Mouse (Mus musculus) midbrain, embryonic 16.5 days (tissue): ENCODE measurements around the gene Smarca4. TPM values are rescaled to one million over a fixed set of nuclear protein-coding genes. Genes with fewer than 3 reads are reported as not detected.

Source experiments
- ATAC-seq: fragments of 200-750 bp; cut with Nextera tagmentation; 2 replicates; pipeline ENCODE4 v1.8.0; 2017; ENCODE audit warnings: moderate TSS enrichment
- H3K27ac ChIP-seq: fragments of 300-500 bp; sonication (generic); 2 replicates; pipeline ENCODE4 v1.5.1; 2014; ENCODE audit warnings: mild to moderate bottlenecking, low read length, mixed read lengths
- H3K27me3 ChIP-seq: fragments of 300-500 bp; sonication (generic); 2 replicates; pipeline ENCODE4 v1.6.1; 2014; ENCODE audit warnings: low read depth, low read length, mixed read lengths; ENCODE audit not compliant: control insufficient read depth, insufficient read depth
- H3K36me3 ChIP-seq: fragments of 300-500 bp; sonication (generic); 2 replicates; pipeline ENCODE4 v1.6.1; 2014; ENCODE audit warnings: mild to moderate bottlenecking, low read length, moderate library complexity, mixed read lengths; ENCODE audit not compliant: control insufficient read depth, insufficient read depth
- H3K4me1 ChIP-seq: fragments of 300-500 bp; sonication (generic); 2 replicates; pipeline ENCODE4 v1.6.1; 2014; ENCODE audit warnings: mild to moderate bottlenecking, low read length, mixed read lengths; ENCODE audit not compliant: control insufficient read depth, insufficient read depth
- H3K4me2 ChIP-seq: fragments of 300-500 bp; sonication (generic); 2 replicates; pipeline ENCODE4 v1.6.1; 2014; ENCODE audit warnings: mild to moderate bottlenecking, low read length, mixed read lengths
- H3K4me3 ChIP-seq: fragments of 300-500 bp; sonication (generic); 2 replicates; pipeline ENCODE4 v1.5.1; 2014; ENCODE audit warnings: low read depth, mild to moderate bottlenecking, low read length, moderate library complexity, mixed read lengths
- H3K9ac ChIP-seq: fragments of 300-500 bp; sonication (generic); 2 replicates; pipeline ENCODE4 v1.6.1; 2014; ENCODE audit warnings: low read depth, low read length, mixed read lengths
- H3K9me3 ChIP-seq: fragments of 300-500 bp; sonication (generic); replicated peaks from 2 replicates; pipeline ENCODE4 v1.6.1; 2014; ENCODE audit warnings: mild to moderate bottlenecking, low read length, mixed read lengths; ENCODE audit not compliant: control insufficient read depth, poor library complexity, severe bottlenecking
- WGBS: fragments of 180-500 bp; shearing (Covaris S2); extraction: QIAGEN DNeasy Blood & Tissue Kit; methylation state at CpG from one replicate; pipeline ENCODE4 v1.1.7; 2014; 5-methylcytosine and 5-hydroxymethylcytosine counted together
- microRNA counts: library from miRNA; unstranded; fragments of <30 nt; microRNA quantifications from one replicate; lab custom pipeline; 2016
- microRNA-seq: library from miRNA; unstranded; fragments of <30 nt; microRNA quantifications from one replicate; pipeline ENCODE4, GENCODE M21; 2017
- polyA plus RNA-seq: library from polyadenylated mRNA; unstranded; fragments of >200 nt; fragmentation: Nextera tagmentation; extraction: Ambion mirVana; gene quantifications from 2 replicates; pipeline ENCODE4 v1.2.1, GENCODE M21; 2015

The Smarca4 gene
- polyA plus RNA-seq, 1 experiment from 2014 or later = 129 TPM

DNA sequence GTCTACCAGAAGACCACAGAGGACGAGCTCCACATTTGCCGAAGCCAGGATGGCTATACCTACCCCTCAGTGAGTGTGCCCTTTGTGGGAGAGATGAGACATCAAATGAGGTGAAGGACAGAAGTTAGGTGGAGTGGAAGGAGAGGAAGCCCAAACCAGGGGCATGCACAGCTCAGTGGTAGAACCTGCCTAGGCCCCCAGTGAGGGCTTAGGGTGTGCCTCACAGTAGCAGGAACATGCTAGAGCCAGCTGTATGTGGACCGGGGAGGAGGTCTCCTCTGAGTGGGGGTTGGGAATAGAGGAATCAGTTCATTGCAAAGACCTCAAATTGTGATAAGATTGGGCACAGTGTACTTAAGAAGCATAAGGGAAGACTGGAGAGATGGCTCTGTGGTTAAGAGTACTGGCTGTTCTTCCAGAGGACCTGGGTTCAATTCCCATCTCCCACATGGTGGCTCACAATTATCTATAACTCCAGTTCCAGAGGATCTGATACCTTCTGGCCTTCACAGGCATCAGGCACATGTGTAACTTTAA is 131.3 kb downstream of the Smarca4 start:
- H3K9me3 ChIP-seq = no peaks in the 10 kb centered on the region
- 92% methylated on average over 3 of the region's 3 CpGs for WGBS
- peaks cover 25% of the 10 kb centered on the region for H3K36me3 ChIP-seq
- no peak for ATAC-seq
- H3K4me3 ChIP-seq = no peak overlapping the region
- H3K9ac ChIP-seq = no peak overlapping the region
- H3K4me2 ChIP-seq = no peak overlapping the region
- no peak overlapping the region for H3K27ac ChIP-seq
- H3K27me3 ChIP-seq = no peaks in the 10 kb centered on the region
- H3K4me1 ChIP-seq = no peaks in the 10 kb centered on the region

DNA sequence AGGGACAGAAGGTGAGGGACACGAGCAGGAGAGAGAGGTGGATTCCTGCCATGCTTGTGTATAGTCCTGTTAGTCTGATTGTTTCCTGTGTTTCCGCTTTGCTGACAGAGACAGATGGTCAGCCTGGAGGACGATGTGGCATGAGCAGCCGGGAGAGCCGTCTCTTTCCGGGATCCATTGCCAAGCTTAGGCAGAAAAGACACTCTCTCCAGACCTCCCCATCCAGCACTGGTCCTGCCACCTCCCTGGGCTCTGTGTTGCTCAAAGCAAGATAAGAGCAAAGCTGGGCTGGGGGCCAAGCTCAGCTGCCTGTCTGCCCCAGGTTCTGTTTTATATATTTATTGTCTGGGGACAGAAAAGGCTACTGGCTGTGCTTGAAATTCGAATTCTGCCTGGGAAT is 132.1 kb downstream of the Smarca4 start:
- H3K9me3 ChIP-seq = no peaks in the 10 kb centered on the region
- no peak overlapping the region for H3K4me2 ChIP-seq
- no peaks in the 10 kb centered on the region for H3K27me3 ChIP-seq
- no peak overlapping the region for H3K9ac ChIP-seq
- no peak overlapping the region for H3K4me3 ChIP-seq
- 68% methylated on average over 7 of the region's 7 CpGs for WGBS
- ATAC-seq = no peak
- H3K36me3 ChIP-seq = peaks cover 20% of the 10 kb centered on the region
- H3K4me1 ChIP-seq = no peaks in the 10 kb centered on the region
- no peak overlapping the region for H3K27ac ChIP-seq

DNA sequence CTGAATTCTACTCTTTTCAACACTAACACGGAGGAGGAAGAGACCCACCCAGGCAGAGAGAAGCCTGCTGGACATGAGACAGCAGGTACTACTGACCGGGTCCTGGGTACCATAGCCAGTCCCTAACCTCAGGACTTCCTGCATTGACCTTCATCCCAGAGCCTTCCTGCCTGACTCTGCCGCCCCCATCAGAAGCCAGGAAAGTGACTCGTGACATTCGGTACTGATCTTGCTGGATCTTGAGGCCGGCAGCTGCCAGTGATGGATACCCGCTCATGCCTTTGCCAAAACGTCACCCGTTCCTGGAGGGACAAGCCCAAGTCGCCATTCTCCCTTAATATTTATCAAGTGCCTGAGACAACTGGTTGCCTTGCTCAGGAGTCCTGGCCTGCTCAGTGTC is 132.5 kb downstream of the Smarca4 start:
- H3K36me3 ChIP-seq = peaks cover 20% of the 10 kb centered on the region
- ATAC-seq = no peak
- H3K4me1 ChIP-seq = no peaks in the 10 kb centered on the region
- H3K27me3 ChIP-seq = no peaks in the 10 kb centered on the region
- H3K9me3 ChIP-seq = no peaks in the 10 kb centered on the region
- no peak overlapping the region for H3K4me2 ChIP-seq
- no peak overlapping the region for H3K27ac ChIP-seq
- H3K9ac ChIP-seq = no peak overlapping the region
- no peak overlapping the region for H3K4me3 ChIP-seq
- WGBS = 91% methylated on average over 10 of the region's 10 CpGs

DNA sequence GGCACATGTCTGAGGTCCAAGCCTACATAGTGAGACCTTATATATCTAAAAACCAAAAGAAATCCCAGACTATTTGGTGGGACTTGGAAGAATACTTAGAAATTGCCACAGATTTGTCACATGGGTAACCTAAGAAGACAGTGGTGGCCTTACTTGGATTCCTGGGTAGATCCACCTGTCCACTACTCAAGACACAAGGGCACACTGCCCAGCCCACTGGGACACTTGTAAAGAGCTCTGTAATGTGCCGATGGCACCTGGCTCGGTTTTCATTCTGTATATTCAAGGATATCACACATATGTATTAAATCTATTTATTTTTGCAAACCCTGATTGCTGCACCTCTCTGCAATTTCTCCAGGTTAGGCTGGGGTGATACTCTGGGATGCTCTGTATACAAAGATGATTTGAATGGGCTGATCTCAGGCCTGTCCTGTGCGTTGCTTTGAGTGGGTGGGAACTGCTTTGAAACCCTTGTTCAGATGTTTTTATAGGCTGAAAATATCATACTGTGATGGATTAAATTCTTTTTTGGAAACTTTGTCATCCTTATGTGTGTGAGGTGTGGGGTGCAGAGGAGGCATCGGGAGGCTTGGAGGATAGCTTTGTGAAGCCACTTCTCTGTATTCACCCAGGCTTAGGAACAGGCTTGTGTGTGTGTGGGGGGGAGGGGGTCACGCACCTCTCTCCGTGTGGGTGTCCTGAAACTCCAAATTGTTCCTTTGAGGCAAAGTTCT is 133.6 kb downstream of the Smarca4 start:
- 91% methylated on average over 6 of the region's 6 CpGs for WGBS
- no peak overlapping the region for H3K9ac ChIP-seq
- H3K4me3 ChIP-seq = no peak overlapping the region
- no peak for ATAC-seq
- no peaks in the 10 kb centered on the region for H3K9me3 ChIP-seq
- H3K27me3 ChIP-seq = no peaks in the 10 kb centered on the region
- no peak overlapping the region for H3K27ac ChIP-seq
- H3K36me3 ChIP-seq = peaks cover 15% of the 10 kb centered on the region
- H3K4me2 ChIP-seq = no peak overlapping the region
- H3K4me1 ChIP-seq = no peaks in the 10 kb centered on the region

DNA sequence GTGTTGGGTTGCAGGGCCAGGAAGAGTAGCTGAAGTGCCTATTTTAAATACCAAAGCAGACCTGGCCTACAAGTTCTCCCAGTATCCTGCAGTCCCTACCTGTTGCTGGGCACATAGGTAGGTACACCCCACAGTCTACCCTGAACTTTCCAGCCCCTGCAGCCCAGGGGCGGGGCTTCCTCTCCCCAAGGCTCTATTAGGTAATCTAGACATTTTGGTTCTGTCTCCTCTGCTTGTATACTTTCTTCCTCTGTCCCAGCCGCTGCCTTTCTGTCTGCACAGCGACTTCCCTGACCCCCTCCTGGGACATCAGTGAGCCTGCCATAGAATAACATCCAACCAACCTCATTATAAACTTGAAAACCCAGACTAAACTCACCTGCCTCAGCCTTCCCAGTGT is 134.4 kb downstream of the Smarca4 start:
- Histone ChIP-seq H3K9ac (no peak overlapping the region), H3K4me2 (no peak overlapping the region), H3K9me3 (no peaks in the 10 kb centered on the region), H3K27me3 (no peaks in the 10 kb centered on the region), H3K4me1 (no peaks in the 10 kb centered on the region), H3K27ac (no peak overlapping the region), H3K36me3 (peaks cover 14% of the 10 kb centered on the region; the same call in 1 of the 2 replicates), H3K4me3 (no peak overlapping the region)
- WGBS = 74% methylated on average over 3 of the region's 3 CpGs
- no peak for ATAC-seq

DNA sequence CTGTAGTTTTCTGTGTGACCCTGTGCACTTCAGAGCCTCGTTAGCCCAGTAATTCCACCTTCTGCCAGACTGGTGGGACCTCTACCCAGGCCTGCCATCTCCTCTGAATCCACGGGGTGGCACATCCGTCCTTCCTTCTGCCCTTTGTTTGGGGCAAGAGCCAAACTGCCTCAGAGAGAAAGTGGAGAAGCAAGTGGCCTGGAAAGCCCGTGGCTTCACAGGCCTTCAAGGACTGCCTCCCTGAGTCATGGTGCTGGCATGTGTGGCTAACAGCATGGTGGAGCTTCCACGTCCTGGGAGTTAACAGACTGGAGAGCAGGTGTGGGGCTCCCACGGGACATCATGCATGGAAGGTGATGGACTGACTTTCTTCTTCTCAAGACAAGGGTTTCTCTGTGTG is 135.4 kb downstream of the Smarca4 start:
- Histone ChIP-seq H3K27me3 (no peaks in the 10 kb centered on the region), H3K36me3 (peaks cover 7% of the 10 kb centered on the region; the same call in 1 of the 2 replicates), H3K9ac (no peak overlapping the region), H3K4me1 (no peaks in the 10 kb centered on the region), H3K27ac (no peak overlapping the region), H3K4me3 (no peak overlapping the region), H3K9me3 (no peaks in the 10 kb centered on the region), H3K4me2 (no peak overlapping the region)
- ATAC-seq = no peak
- WGBS = 69% methylated on average over 6 of the region's 6 CpGs

DNA sequence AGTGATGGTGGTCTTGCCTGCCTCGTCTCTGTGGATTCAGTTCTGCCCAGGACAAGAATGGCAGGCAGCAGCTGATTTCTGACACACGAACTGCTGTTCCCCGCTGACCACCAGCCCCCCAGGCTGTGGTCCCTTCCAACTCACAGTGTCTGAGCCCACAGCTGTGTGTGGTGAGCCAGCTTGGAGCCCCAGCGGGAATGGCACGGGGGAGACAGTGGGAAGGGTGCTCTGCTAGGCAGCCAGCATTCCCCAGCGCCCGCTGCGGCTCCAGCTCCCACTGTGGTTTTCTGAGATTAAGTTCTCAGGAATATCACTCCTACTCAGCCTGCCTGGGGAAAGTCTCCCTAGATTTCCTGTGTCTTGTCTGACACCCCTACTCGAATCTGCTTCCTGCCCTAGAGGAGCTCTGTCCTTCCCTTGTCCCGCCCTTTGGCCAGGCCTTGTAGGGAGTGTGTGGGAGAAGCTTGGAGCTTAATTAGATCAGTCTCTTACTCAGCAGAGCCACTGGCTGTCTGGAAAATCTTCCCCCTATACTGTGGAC is 136.4 kb downstream of the Smarca4 start:
- no peak overlapping the region for H3K4me2 ChIP-seq
- no peaks in the 10 kb centered on the region for H3K9me3 ChIP-seq
- WGBS = 67% methylated on average over 10 of the region's 10 CpGs
- no peak overlapping the region for H3K9ac ChIP-seq
- no peaks in the 10 kb centered on the region for H3K27me3 ChIP-seq
- no peak overlapping the region for H3K27ac ChIP-seq
- no peaks in the 10 kb centered on the region for H3K4me1 ChIP-seq
- ATAC-seq = no peak
- H3K36me3 ChIP-seq = peaks cover 5% of the 10 kb centered on the region; the same call in 1 of the 2 replicates
- no peak overlapping the region for H3K4me3 ChIP-seq

MicroRNAs within 50 kb of the gene (microRNA counts, 519-probe panel; counts per million panel counts)
- microRNA mmu-miR-1946b (lab: Ali Mortazavi, UCI) = 386 counts per million, percentile 18 among the panel's probes with 10 or more counts

Small RNA genes lying within 50 kb of the gene (microRNA-seq; reads per million reads assigned to microRNA genes)
- gene Mir1946b = not detected

Other genes with a start within 250 kb of the Smarca4 start
- 228 and 245 TPM in 2 replicates for gene Ilf3, start 248.3 kb upstream of the Smarca4 start, polyA plus RNA-seq
- gene Qtrt1, start 204.3 kb upstream of the Smarca4 start, polyA plus RNA-seq = 51.9 and 54.0 TPM in 2 replicates
- gene Dnm2, start 191.3 kb upstream of the Smarca4 start, polyA plus RNA-seq = 63.2 and 64.5 TPM in 2 replicates
- 54.5 and 55.2 TPM in 2 replicates for gene Tmed1, start 105.9 kb upstream of the Smarca4 start, polyA plus RNA-seq
- 1.8 TPM in 2 replicates for gene AB124611, start 90.0 kb upstream of the Smarca4 start, polyA plus RNA-seq
- gene Carm1, start 69.3 kb upstream of the Smarca4 start, polyA plus RNA-seq = 22.5 and 27.4 TPM in 2 replicates
- 58.6 and 59.0 TPM in 2 replicates for gene Timm29, start 23.4 kb upstream of the Smarca4 start, polyA plus RNA-seq
- gene Yipf2, start 23.3 kb upstream of the Smarca4 start, polyA plus RNA-seq = 24.9 and 26.9 TPM in 2 replicates
- gene Ldlr, start 107.3 kb downstream of the Smarca4 start, polyA plus RNA-seq = 16.0 and 17.2 TPM in 2 replicates
- gene Spc24, start 144.1 kb downstream of the Smarca4 start, polyA plus RNA-seq = 10.4 and 11.8 TPM in 2 replicates
- 3.1 and 3.5 TPM in 2 replicates for gene Kank2, start 182.6 kb downstream of the Smarca4 start, polyA plus RNA-seq
- gene Angptl8, start 219.3 kb downstream of the Smarca4 start, polyA plus RNA-seq = 0.87 TPM in 1 of 2 replicates, not detected in the other
- gene Dock6, start 236.5 kb downstream of the Smarca4 start, polyA plus RNA-seq = 12.9 and 13.4 TPM in 2 replicates